Mouse (Mus musculus): Measurements from ENCODE around the gene Ndn.

The Ndn gene

DNA sequence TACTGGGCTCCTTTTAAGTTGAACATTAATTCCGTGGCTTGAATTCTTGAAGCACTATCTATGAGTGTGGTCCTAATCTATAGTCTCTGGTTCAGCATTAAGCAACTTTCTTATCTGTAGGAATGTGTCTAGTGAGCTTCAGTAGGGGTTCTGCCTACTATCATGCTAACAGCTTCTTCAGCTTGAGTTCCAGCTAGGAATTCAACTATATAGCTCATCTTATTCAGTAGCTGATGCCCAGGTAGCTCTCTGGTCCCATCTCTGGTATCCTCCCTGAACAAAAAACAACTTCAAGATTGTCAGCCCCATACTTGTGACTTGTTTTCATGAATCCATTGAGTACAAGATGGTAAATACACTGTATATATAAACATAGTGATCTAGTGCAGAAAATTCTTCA is at the start of gene Ndn:
Ndn (plus strand) TSS at position 301 of the 400 bp plus-strand sequence.
- no peak for DNase-seq (ENCODE audit: low spot score in 2 of 2)

- DNase-seq (ENCODE audit: low spot score in 2 of 2), result no peak
Measured at GRCm38 (mm10) chr7:62302451-62302850, 43.9 kb upstream of the Ndn start.

DNA sequence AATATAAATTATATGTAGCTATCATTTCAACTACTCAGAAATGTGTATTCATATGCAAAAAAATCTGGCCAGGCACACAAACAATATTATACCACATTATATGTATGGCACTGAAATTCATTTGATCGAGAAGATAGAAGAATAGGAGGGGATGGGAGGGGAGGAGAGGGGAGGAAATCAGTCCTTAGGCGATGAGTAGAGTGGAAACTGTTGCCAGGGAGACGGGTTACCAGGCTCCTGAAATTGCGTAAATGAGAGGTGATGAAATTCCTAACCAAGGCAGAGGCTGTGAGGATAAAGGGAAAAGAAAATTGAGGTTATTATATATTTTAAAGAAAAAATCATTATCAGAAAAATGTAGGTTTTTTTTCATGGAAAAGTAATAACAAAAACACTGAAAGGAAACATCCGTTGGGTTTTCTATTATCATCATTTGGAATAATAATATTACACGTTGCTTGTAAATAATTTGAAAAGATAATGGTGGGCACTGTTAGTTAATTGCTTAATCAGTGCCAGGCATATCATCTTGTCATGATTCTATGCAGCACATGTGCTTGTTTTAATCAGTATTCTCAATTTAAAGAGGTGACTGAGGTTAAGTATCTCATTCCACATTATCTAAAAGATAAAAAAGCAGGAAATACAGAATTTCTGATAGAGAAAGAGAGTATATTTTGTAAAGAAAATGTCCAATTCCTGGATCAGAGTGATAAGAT is 39.3 kb upstream of the Ndn start:
- no peak for DNase-seq (ENCODE audit: low spot score in 2 of 2)

- no peak for DNase-seq (ENCODE audit: low spot score in 2 of 2)
Measured at GRCm38 (mm10) chr7:62316793-62317192, 29.6 kb upstream of the Ndn start.

GRCm38 (mm10) chr7:62345411-62345810 is 958 bp upstream of the Ndn start:
- no peak for DNase-seq (ENCODE audit: low spot score in 2 of 2)

GRCm38 (mm10) chr7:62348106-62348803 is 1.9 kb downstream of the Ndn start:
- peak; percentile 53 to 75 for DNase-seq (ENCODE audit: low spot score in 2 of 2)

DNA sequence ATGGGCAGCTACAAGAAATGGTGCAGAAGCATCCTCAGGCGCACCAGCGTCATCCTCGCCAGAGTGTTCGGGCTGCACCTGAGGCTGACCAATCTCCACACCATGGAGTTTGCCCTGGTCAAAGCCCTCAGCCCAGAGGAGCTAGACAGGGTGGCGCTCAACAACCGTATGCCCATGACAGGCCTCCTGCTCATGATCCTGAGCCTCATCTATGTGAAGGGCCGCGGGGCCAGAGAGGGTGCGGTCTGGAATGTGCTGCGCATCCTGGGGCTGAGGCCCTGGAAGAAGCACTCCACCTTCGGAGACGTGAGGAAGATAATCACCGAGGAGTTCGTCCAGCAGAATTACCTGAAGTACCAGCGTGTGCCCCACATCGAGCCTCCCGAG is 2.4 kb downstream of the Ndn start:
- DNase-seq (ENCODE audit: low spot score in 2 of 2), result peak in 1 of 2 experiments; percentile 2

DNA sequence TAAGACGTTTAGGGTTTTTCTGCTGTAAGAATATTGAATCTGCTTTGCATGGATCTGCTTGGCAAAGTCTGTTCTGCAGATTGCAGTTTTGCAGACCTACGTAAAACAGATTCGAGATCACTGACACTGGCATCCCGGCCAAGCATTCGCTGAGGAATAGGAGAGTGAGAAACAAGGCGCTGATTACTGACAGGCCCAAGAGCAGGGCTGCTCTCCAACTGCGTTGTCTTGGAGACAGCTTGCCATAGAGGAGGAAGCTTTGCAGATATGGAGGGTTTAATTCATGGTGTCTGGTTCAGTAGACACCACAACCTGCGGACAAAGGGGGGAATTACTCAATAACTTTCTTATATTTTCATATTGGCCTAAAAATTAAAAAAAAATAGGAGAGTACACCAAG is 4.9 kb downstream of the Ndn start:
- DNase-seq (ENCODE audit: low spot score in 2 of 2), result no peak

DNA sequence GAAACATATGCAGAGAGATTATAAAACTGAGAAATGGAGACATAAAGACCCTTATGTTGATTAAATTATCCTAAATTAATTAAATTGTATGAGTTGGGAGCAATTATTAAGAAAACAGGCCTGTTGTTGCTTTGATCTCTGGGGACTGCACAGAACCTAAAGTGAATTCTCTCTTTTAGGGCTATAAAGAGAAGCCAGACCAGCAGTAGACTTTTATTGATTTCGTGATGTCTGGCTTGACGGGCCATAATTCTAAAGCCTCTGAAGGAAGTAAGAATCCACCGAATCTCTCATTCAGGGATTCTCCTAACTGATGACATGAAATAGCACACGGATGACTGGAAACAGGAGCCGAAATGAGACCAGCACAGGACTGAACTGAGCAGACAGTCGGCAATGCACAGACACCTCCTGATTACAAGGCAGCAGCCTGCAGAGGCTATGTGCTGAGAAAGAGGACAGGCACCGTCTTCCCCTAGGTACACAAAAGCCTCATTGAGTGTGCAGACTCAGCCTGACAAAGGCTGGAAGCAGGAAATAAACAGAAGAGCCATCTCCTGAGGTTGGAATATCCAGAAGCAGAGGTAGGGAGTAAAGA is 18.8 kb downstream of the Ndn start:
- no peak for DNase-seq (ENCODE audit: low spot score in 2 of 2)

DNA sequence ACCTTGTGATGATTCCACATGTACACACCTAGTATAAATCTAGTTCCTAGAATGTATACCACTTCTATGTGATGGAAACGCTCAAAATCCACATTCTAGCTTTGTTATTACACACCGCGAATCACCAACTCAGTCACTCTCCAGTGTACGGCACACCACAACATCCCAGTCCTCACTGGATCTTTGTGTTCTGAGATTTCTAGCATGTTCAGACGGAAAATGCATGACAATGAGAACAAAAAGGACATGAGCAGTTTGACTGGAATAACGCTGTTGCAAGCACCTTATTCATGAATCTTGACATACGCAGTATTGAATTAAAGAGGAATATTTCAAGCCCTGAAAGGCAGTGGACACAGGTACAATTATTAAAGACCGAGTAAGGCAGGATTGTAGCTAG is 20.4 kb downstream of the Ndn start:
- no peak for DNase-seq (ENCODE audit: low spot score in 2 of 2)

GRCm38 (mm10) chr7:62375658-62376057 is 29.3 kb downstream of the Ndn start:
- peak in 1 of 2 experiments; percentile 7 for DNase-seq (ENCODE audit: low spot score in 2 of 2)

DNA sequence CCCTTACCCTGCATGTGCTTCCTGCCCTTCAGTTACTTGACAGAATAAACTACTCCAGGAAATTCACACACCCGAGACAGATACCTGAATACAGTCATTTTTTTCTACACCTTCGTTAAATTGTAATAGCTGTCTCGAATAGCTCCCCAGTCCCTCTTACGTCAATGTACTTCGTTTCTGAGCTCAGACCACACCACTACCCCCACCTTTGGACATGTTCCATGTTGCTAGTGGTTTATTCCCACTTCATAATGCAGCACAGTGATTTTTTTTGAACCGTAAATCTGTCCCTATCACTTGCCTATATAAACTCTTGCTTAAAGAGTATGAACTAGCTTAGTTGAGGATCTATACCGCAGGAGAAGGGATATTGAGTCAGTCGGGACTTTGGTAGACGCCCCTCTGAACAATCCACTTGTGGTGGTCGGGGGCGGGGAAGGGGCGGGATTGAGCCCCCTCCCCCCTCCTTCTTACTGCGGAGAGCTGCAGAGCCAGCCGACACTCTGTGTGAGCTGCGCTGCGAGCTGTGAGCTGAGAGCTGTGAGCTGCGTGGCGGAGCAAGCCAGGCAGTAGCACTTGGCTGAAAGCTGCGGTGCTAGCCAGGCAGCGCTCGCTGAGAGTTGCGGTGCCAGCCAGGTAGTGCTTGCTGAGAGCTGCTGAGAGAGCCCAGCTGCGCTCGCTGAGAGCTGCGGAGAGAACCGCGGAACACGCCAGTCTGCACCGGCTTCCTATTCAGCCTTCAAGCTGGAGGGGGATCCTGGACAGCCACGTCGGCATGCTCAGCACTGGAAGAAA is 30.3 kb downstream of the Ndn start, which contains the start of gene Magel2:
Magel2 (plus strand) TSS at position 501 of the 795 bp plus-strand sequence.
- peak in 1 of 2 experiments; percentile 13 for DNase-seq (ENCODE audit: low spot score in 2 of 2)

DNA sequence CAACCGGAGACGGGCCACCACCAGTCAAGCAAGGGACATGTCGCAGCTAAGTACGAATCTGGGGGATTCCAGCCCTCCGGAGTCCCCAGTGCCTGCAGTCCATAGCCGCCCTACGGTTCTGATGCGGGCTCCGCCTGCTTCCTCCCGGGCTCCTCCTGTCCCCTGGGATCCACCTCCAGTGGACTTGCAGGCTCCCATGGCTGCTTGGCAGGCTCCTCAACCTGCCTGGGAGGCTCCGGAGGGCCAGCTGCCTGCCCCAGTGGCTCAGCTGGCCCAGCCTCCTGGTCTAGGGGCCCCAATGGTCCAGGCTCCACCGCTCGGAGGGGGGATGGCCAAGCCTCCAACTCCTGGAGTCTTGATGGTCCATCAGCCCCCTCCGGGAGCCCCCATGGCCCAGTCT is 30.9 kb downstream of the Ndn start:
- DNase-seq (ENCODE audit: low spot score in 2 of 2), result no peak

GRCm38 (mm10) chr7:62378529-62378928 is 32.2 kb downstream of the Ndn start:
- no peak for DNase-seq (ENCODE audit: low spot score in 2 of 2)

DNA sequence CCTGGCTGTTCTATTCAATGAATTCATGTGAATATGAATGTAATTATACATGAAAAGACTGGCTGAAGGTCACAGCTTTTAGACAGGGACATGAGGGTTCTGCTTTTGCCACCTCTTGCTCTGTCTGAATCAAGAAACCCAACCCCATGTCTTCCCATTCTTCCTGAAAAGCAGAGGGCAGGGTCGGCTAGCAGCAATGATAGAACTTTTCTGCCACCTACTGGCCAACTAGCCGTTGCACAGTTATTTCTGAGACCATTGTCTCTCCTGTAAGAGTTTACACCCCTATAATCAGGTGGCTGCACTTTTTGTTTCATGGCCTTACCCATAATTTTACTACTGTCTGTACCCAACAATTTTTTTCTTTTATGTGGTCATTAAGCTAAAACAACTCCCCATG is 36.0 kb downstream of the Ndn start:
- DNase-seq (ENCODE audit: low spot score in 2 of 2), result peak in 1 of 2 experiments; percentile 19

DNA sequence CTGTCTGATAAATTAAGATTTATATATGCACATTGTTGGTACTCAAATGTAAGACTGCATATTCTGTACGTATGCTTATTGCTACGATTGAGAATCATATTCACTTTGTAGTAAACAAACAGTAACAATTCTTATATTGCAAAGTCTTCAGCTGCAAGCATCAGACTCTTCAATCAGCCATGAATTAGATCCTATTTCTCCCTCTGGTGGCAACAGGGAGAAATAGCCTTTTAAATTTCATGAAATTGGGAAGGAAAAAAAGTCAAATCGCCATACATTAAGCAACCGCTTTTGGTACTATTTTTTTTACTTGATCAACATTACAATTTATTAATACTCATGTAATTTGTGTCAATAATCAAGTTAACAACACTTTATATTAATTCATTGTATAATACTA is 41.9 kb downstream of the Ndn start:
- DNase-seq (ENCODE audit: low spot score in 2 of 2), result no peak

GRCm38 (mm10) chr7:62392202-62392601 is 45.8 kb downstream of the Ndn start:
- no peak for DNase-seq (ENCODE audit: low spot score in 2 of 2)

Measured in frontal cortex, postnatal 14 days (tissue).